Mouse (Mus musculus) MEL (cell line): ENCODE data around the gene Gap43. TPM values are rescaled to one million over a fixed set of nuclear protein-coding genes. Genes with fewer than 3 reads are reported as not detected.

Experiments
- DNase-seq: peaks from one replicate; pipeline ENCODE4 v3.0.0; 2011; ENCODE audit warnings: low read depth, low spot score
- H3K27ac ChIP-seq: 2 replicates; pipeline ENCODE4 v1.5.1; 2012; ENCODE audit warnings: low read depth, mild to moderate bottlenecking, control low read depth, low read length, moderate library complexity; ENCODE audit not compliant: control insufficient read depth
- H3K27me3 ChIP-seq, 2 experiments: fragments of 150-350 bp in 1 of 2; sonication (generic) in 1 of 2; 2 replicates each; pipeline ENCODE4 v1.6.1; 2012; ENCODE audit warnings: low read length in 2 of 2, mild to moderate bottlenecking in 2 of 2, improper control_type of control experiment in 1 of 2, moderate library complexity in 1 of 2; ENCODE audit not compliant: insufficient read depth in 2 of 2, control insufficient read depth in 1 of 2
- H3K36me3 ChIP-seq, 2 experiments: 2 replicates each; pipeline ENCODE4 v1.6.1; 2012 to 2014; ENCODE audit warnings: low read length in 2 of 2, improper control_type of control experiment in 1 of 2, inconsistent platforms in 1 of 2, mild to moderate bottlenecking in 1 of 2; ENCODE audit not compliant: insufficient read depth in 2 of 2, control insufficient read depth in 1 of 2
- H3K4me1 ChIP-seq, 2 experiments: fragments of 150-350 bp in 1 of 2; sonication (generic) in 1 of 2; 2 replicates each; pipeline ENCODE4 v1.6.1; 2012; ENCODE audit warnings: low read length in 2 of 2, improper control_type of control experiment in 1 of 2, mild to moderate bottlenecking in 1 of 2; ENCODE audit not compliant: insufficient read depth in 2 of 2, control insufficient read depth in 1 of 2
- H3K4me3 ChIP-seq, 2 experiments: fragments of 150-350 bp in 1 of 2; sonication (generic) in 1 of 2; 2 replicates each; pipeline ENCODE4 v1.5.1; 2012; ENCODE audit warnings: low read depth in 2 of 2, low read length in 2 of 2, mild to moderate bottlenecking in 2 of 2, moderate library complexity in 2 of 2, control low read depth in 1 of 2, improper control_type of control experiment in 1 of 2; ENCODE audit not compliant: control insufficient read depth in 1 of 2, insufficient read depth in 1 of 2
- H3K79me2 ChIP-seq: 2 replicates; pipeline ENCODE4 v1.6.1; 2012; ENCODE audit warnings: mild to moderate bottlenecking, low read length, moderate library complexity; ENCODE audit not compliant: control insufficient read depth, poor library complexity, insufficient read depth
- H3K9ac ChIP-seq: 2 replicates; pipeline ENCODE4 v1.6.1; 2012; ENCODE audit warnings: low read depth, mild to moderate bottlenecking, control low read depth, low read length, moderate library complexity; ENCODE audit not compliant: control insufficient read depth, poor library complexity, severe bottlenecking
- H3K9me3 ChIP-seq: fragments of 150-350 bp; sonication (generic); replicated peaks from 2 replicates; pipeline ENCODE4 v1.6.1; 2012; ENCODE audit warnings: mild to moderate bottlenecking, low read length, improper control_type of control experiment, moderate library complexity; ENCODE audit not compliant: insufficient read depth
- BHLHE40 ChIP-seq: IDR thresholded peaks from 2 replicates; pipeline ENCODE4 v1.6.1; 2012; ENCODE audit warnings: low read depth, mild to moderate bottlenecking, inconsistent platforms, low read length, improper control_type of control experiment, borderline replicate concordance
- CHD2 ChIP-seq: IDR thresholded peaks from 2 replicates; pipeline ENCODE4 v1.6.1; 2011; ENCODE audit warnings: low read length, improper control_type of control experiment
- CTCF ChIP-seq, 3 experiments: IDR thresholded peaks in 2 of 3; conservative IDR thresholded peaks in 1 of 3; 2 replicates each; pipeline ENCODE4 v1.5.1; 2011 to 2012; ENCODE audit warnings: low read length in 3 of 3, low read depth in 2 of 3, mild to moderate bottlenecking in 2 of 3, improper control_type of control experiment in 1 of 3, inconsistent platforms in 1 of 3, mixed read lengths in 1 of 3, moderate library complexity in 1 of 3; ENCODE audit not compliant: control insufficient read depth in 1 of 3, insufficient read depth in 1 of 3, poor library complexity in 1 of 3, severe bottlenecking in 1 of 3
- ELF1 ChIP-seq: IDR thresholded peaks from 2 replicates; pipeline ENCODE4 v1.6.1; 2014; ENCODE audit warnings: low read depth, mild to moderate bottlenecking, inconsistent platforms, low read length, improper control_type of control experiment, moderate library complexity
- EP300 ChIP-seq, 2 experiments: IDR thresholded peaks; 2 replicates each; pipeline ENCODE4 v1.6.1; 2011; ENCODE audit warnings: improper control_type of control experiment in 2 of 2, low read length in 2 of 2, low read depth in 1 of 2, mild to moderate bottlenecking in 1 of 2
- GABPA ChIP-seq: IDR thresholded peaks from 2 replicates; pipeline ENCODE4 v1.6.1; 2012; ENCODE audit warnings: low read depth, mild to moderate bottlenecking, inconsistent platforms, low read length, improper control_type of control experiment, moderate library complexity
- GATA1 ChIP-seq: IDR thresholded peaks from 2 replicates; pipeline ENCODE4 v1.6.1; 2011; ENCODE audit warnings: low read depth, low read length, improper control_type of control experiment
- JUND ChIP-seq: IDR thresholded peaks from 2 replicates; pipeline ENCODE4 v1.6.1; 2011; ENCODE audit warnings: low read depth, mild to moderate bottlenecking, improper control_type of control experiment, low read length
- MAX ChIP-seq: IDR thresholded peaks from 2 replicates; pipeline ENCODE4 v1.6.1; 2011; ENCODE audit warnings: low read length, improper control_type of control experiment
- MAZ ChIP-seq: IDR thresholded peaks from 2 replicates; pipeline ENCODE4 v1.6.1; 2012; ENCODE audit warnings: low read depth, mild to moderate bottlenecking, inconsistent platforms, low read length, improper control_type of control experiment
- NELFE ChIP-seq: IDR thresholded peaks from 2 replicates; pipeline ENCODE4 v1.6.1; 2011; ENCODE audit warnings: low read depth, low read length, improper control_type of control experiment
- NRF1 ChIP-seq: IDR thresholded peaks from 2 replicates; pipeline ENCODE4 v1.6.1; 2014; ENCODE audit warnings: low read depth, mild to moderate bottlenecking, inconsistent platforms, low read length, improper control_type of control experiment, moderate library complexity; ENCODE audit not compliant: poor library complexity, insufficient read depth, severe bottlenecking
- POLR2A ChIP-seq, 2 experiments: IDR thresholded peaks; 2 replicates each; pipeline ENCODE4 v1.6.1; 2011 to 2012; ENCODE audit warnings: low read length in 2 of 2, mild to moderate bottlenecking in 2 of 2, control low read depth in 1 of 2, improper control_type of control experiment in 1 of 2, low read depth in 1 of 2, moderate library complexity in 1 of 2; ENCODE audit not compliant: control insufficient read depth in 1 of 2, insufficient read depth in 1 of 2, poor library complexity in 1 of 2
- TAL1 ChIP-seq: IDR thresholded peaks from 2 replicates; pipeline ENCODE4 v1.6.1; 2012; ENCODE audit warnings: mild to moderate bottlenecking, inconsistent platforms, low read length, moderate library complexity, mixed read lengths
- TBP ChIP-seq: IDR thresholded peaks from 2 replicates; pipeline ENCODE4 v1.8.0; 2011; ENCODE audit warnings: low read depth, low read length, improper control_type of control experiment
- TCF12 ChIP-seq: IDR thresholded peaks from 2 replicates; pipeline ENCODE4 v1.6.1; 2014; ENCODE audit warnings: low read depth, mild to moderate bottlenecking, inconsistent platforms, low read length, improper control_type of control experiment, moderate library complexity
- ZC3H11A ChIP-seq: IDR thresholded peaks from 2 replicates; pipeline ENCODE4 v1.6.1; 2012; ENCODE audit warnings: low read depth, mild to moderate bottlenecking, inconsistent platforms, low read length, improper control_type of control experiment
- ZMIZ1 ChIP-seq: IDR thresholded peaks from 2 replicates; pipeline ENCODE4 v1.6.1; 2012; ENCODE audit warnings: low read depth, mild to moderate bottlenecking, inconsistent platforms, low read length, improper control_type of control experiment, moderate library complexity
- ZNF384 ChIP-seq: IDR thresholded peaks from 2 replicates; pipeline ENCODE4 v1.6.1; 2012; ENCODE audit warnings: low read depth, mild to moderate bottlenecking, inconsistent platforms, low read length, improper control_type of control experiment
- polyA plus RNA-seq, 2 experiments: library from polyadenylated mRNA; stranded (reverse) in 1 of 2; unstranded in 1 of 2; fragments of >175 nt in 1 of 2; fragments of >200 nt in 1 of 2; gene quantifications; 2 replicates each; pipeline versions ENCODE4 v1.2.1 to v1.2.4; 2012; ENCODE audit warnings: low replicate concordance in 2 of 2, low read depth in 1 of 2; ENCODE audit not compliant: insufficient read length in 2 of 2, insufficient read depth in 1 of 2, missing spikeins in 1 of 2
- total RNA-seq: library from RNA; depleted of rRNA; stranded (reverse); fragments of 300-350 nt; gene quantifications from 2 replicates; pipeline ENCODE4 v1.2.3, GENCODE M21; 2012

Gene Gap43
- total and polyA plus RNA-seq, 3 experiments = not detected

DNA sequence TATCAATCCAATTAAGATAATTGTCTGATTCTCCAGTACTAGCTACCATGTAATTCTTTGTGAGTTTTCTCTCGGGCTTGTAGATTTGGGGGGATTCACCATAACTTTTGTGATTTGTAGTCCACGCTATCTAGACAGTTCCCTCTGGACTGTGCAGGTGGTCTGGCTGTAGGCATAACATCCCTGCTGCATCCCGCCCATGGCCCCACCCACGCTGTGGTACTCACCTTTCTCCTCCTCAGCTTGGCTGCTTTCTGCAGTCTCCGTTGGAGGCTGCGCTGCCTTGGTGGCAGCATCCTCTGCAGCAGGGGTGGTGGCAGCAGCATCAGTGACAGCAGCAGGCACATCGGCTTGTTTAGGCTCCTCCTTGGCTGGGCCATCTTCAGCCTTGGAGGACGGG, 48.9 kb downstream of the Gap43 start:
- Histone ChIP-seq H3K4me3 (no peak overlapping the region), H3K79me2 (no peaks in the 10 kb centered on the region)
- no peak for DNase-seq
- TF ChIP-seq TCF12 = no peak
- TF ChIP-seq CTCF (IDR thresholded peaks at IDR 0.05 in 2 of 3, conservative IDR thresholded peaks at IDR 0.05 in 1 of 3; ENCODE audit: control insufficient read depth in 1 of 3, insufficient read depth in 1 of 3, low read depth in 2 of 3, low read length in 3 of 3, poor library complexity in 1 of 3, severe bottlenecking in 1 of 3) = no peak
- TF ChIP-seq TBP = no peak
- TF ChIP-seq TAL1 = no peak
- TF ChIP-seq EP300 (IDR thresholded peaks at IDR 0.05; ENCODE audit: low read depth in 1 of 2, low read length in 2 of 2) = no peak
- no peak for TF ChIP-seq GABPA
- TF ChIP-seq MAX = no peak
- TF ChIP-seq POLR2A (IDR thresholded peaks at IDR 0.05; ENCODE audit: control insufficient read depth in 1 of 2, insufficient read depth in 1 of 2, low read depth in 1 of 2, low read length in 2 of 2, poor library complexity in 1 of 2) = no peak
- TF ChIP-seq, all 39 proteins: peak for 0
- no peaks in the 10 kb centered on the region for H3K4me1 ChIP-seq
- H3K36me3 ChIP-seq = no peaks in the 10 kb centered on the region
- H3K27me3 ChIP-seq = no peaks in the 10 kb centered on the region
- H3K9me3 ChIP-seq = no peaks in the 10 kb centered on the region
- no peak overlapping the region for H3K27ac ChIP-seq
- H3K9ac ChIP-seq = no peak overlapping the region

- DNase-seq = no peak
- TF ChIP-seq JUND = no peak
- TF ChIP-seq ZMIZ1 = no peak
- TF ChIP-seq NRF1 = no peak
- TF ChIP-seq GABPA = no peak
- no peak for TF ChIP-seq NELFE
- TF ChIP-seq MAZ = no peak
- no peak for TF ChIP-seq ZNF384
- TF ChIP-seq GATA1 = no peak
- TF ChIP-seq POLR2A (IDR thresholded peaks at IDR 0.05; ENCODE audit: control insufficient read depth in 1 of 2, insufficient read depth in 1 of 2, low read depth in 1 of 2, low read length in 2 of 2, poor library complexity in 1 of 2) = no peak
- no peak for TF ChIP-seq CHD2
- no peak for TF ChIP-seq ELF1
- TF ChIP-seq BHLHE40 = no peak
- TF ChIP-seq ZC3H11A = no peak
- Histone ChIP-seq H3K4me1 (no peaks in the 10 kb centered on the region), H3K36me3 (no peaks in the 10 kb centered on the region), H3K9me3 (no peaks in the 10 kb centered on the region), H3K79me2 (no peaks in the 10 kb centered on the region), H3K4me3 (no peak overlapping the region), H3K9ac (no peak overlapping the region), H3K27me3 (no peaks in the 10 kb centered on the region), H3K27ac (no peak overlapping the region)
Measured at GRCm38 (mm10) chr16:42284005-42284404, 56.4 kb downstream of the Gap43 start.
